Mouse (Mus musculus): ENCODE measurements at regions not wholly inside any gene's neighbourhood (a gene's known extent, or its start where the extent isn't known, plus 50 kb on each side); places are given as distances from the start of the nearest gene placed in this dataset. TPM values are rescaled to one million over a fixed set of nuclear protein-coding genes. Genes with fewer than 3 reads are reported as not detected.

GRCm38 (mm10) chr12:37050596-37050995 lies 57.7 kb upstream of the Meox2 start:
- no peak overlapping the region for H3K9ac ChIP-seq
- no peak for ATAC-seq (replicated peaks)
- H3K27me3 ChIP-seq (replicated peaks): no peaks in the 10 kb centered on the region
- 65% methylated on average over 1 of the region's 1 CpGs for WGBS
- no peaks in the 10 kb centered on the region for H3K9me3 ChIP-seq
- H3K36me3 ChIP-seq (replicated peaks): no peaks in the 10 kb centered on the region
- no peak overlapping the region for H3K4me3 ChIP-seq
- H3K4me2 ChIP-seq: no peak overlapping the region
- H3K27ac ChIP-seq: no peak overlapping the region
- no peaks in the 10 kb centered on the region for H3K4me1 ChIP-seq

GRCm38 (mm10) chr12:37057411-37057810 lies 50.9 kb upstream of the Meox2 start:
- WGBS: 86% methylated on average over 3 of the region's 3 CpGs
- Histone ChIP-seq H3K9ac (no peak overlapping the region), H3K36me3 (replicated peaks) (no peaks in the 10 kb centered on the region), H3K4me3 (no peak overlapping the region), H3K27ac (no peak overlapping the region), H3K27me3 (replicated peaks) (no peaks in the 10 kb centered on the region), H3K4me2 (no peak overlapping the region), H3K9me3 (no peaks in the 10 kb centered on the region), H3K4me1 (no peaks in the 10 kb centered on the region)
- no peak for ATAC-seq (replicated peaks)

Small RNA genes lying in the stretch of these regions (microRNA-seq; reads per million reads assigned to microRNA genes)
- not detected for gene Gm44326
- gene Mir5099: 61.6 reads per million, percentile 49 among the genes with 10 or more reads in this experiment
